Mouse (Mus musculus): ENCODE measurements at regions not wholly inside any gene's neighbourhood (a gene's known extent, or its start where the extent isn't known, plus 50 kb on each side); places are given as distances from the start of the nearest gene placed in this dataset.

- TF ChIP-seq EP300 (IDR thresholded peaks at IDR 0.05; ENCODE audit: low read depth) (no peak), CTCF (IDR thresholded peaks at IDR 0.05; ENCODE audit: low read depth) (no peak)
Observed at GRCm38 (mm10) chr1:108132006-108132405, 542.2 kb downstream of the Serpinb8 start.
